Mouse (Mus musculus): ENCODE results near the gene Slco2a1. TPM values are rescaled to one million over a fixed set of nuclear protein-coding genes. Genes with fewer than 3 reads are reported as not detected.

Slco2a1 gene
- total and polyA plus RNA-seq, 3 experiments, result 3.6 to 4.8 (median 4.7) TPM

GRCm38 (mm10) chr9:102972393-102973050, 16.0 kb upstream of the Slco2a1 start:
- Histone ChIP-seq H3K27me3 (ENCODE audit: control insufficient read depth, insufficient read depth, low read length) (no peaks in the 10 kb centered on the region), H3K36me3 (ENCODE audit: control insufficient read depth, insufficient read depth, low read length) (no peaks in the 10 kb centered on the region), H3K79me2 (replicated peaks; ENCODE audit: control insufficient read depth, insufficient read depth, low read length) (no peaks in the 10 kb centered on the region), H3K4me3 (no peak overlapping the region), H3K4me1 (ENCODE audit: control insufficient read depth, insufficient read depth, low read length) (peaks cover 1% of the 10 kb centered on the region; the same call in 1 of the 2 replicates), H3K27ac (no peak overlapping the region), H3K9ac (ENCODE audit: low read depth, low read length) (no peak overlapping the region)
- 70% methylated on average over 2 of the region's 2 CpGs for WGBS
- DNase-seq, result peak in 1 of 2 experiments; percentile 19
- intact Hi-C loops (cut with DNase I), result no loop called here
- TF ChIP-seq CTCF (IDR thresholded peaks at IDR 0.05) (no peak), POLR2A (IDR thresholded peaks at IDR 0.05; ENCODE audit: insufficient read depth, low read depth, low read length) (no peak), EP300 (IDR thresholded peaks at IDR 0.05; ENCODE audit: insufficient read depth, low read depth, low read length) (no peak)

- Histone ChIP-seq H3K79me2 (replicated peaks; ENCODE audit: control insufficient read depth, insufficient read depth, low read length) (no peaks in the 10 kb centered on the region), H3K36me3 (ENCODE audit: control insufficient read depth, insufficient read depth, low read length) (no peaks in the 10 kb centered on the region), H3K9ac (ENCODE audit: low read depth, low read length) (no peak overlapping the region), H3K4me1 (ENCODE audit: control insufficient read depth, insufficient read depth, low read length) (peaks cover 2% of the 10 kb centered on the region), H3K27ac (no peak overlapping the region), H3K27me3 (ENCODE audit: control insufficient read depth, insufficient read depth, low read length) (no peaks in the 10 kb centered on the region), H3K4me3 (no peak overlapping the region)
- WGBS, result 94% methylated on average over 2 of the region's 2 CpGs
- intact Hi-C loops (cut with DNase I), result no loop called here
- no peak for TF ChIP-seq POLR2A (IDR thresholded peaks at IDR 0.05; ENCODE audit: insufficient read depth, low read depth, low read length)
- no peak for TF ChIP-seq EP300 (IDR thresholded peaks at IDR 0.05; ENCODE audit: insufficient read depth, low read depth, low read length)
- TF ChIP-seq CTCF (IDR thresholded peaks at IDR 0.05), result no peak
- DNase-seq, result no peak
Measured at GRCm38 (mm10) chr9:102975887-102976286, 12.6 kb upstream of the Slco2a1 start.

GRCm38 (mm10) chr9:102977090-102977489, 11.4 kb upstream of the Slco2a1 start:
- Histone ChIP-seq H3K4me3 (no peak overlapping the region), H3K4me1 (ENCODE audit: control insufficient read depth, insufficient read depth, low read length) (peaks cover 1% of the 10 kb centered on the region), H3K36me3 (ENCODE audit: control insufficient read depth, insufficient read depth, low read length) (no peaks in the 10 kb centered on the region), H3K9ac (ENCODE audit: low read depth, low read length) (no peak overlapping the region), H3K79me2 (replicated peaks; ENCODE audit: control insufficient read depth, insufficient read depth, low read length) (no peaks in the 10 kb centered on the region), H3K27ac (no peak overlapping the region), H3K27me3 (ENCODE audit: control insufficient read depth, insufficient read depth, low read length) (no peaks in the 10 kb centered on the region)
- TF ChIP-seq POLR2A (IDR thresholded peaks at IDR 0.05; ENCODE audit: insufficient read depth, low read depth, low read length), result no peak
- no peak for TF ChIP-seq EP300 (IDR thresholded peaks at IDR 0.05; ENCODE audit: insufficient read depth, low read depth, low read length)
- TF ChIP-seq CTCF (IDR thresholded peaks at IDR 0.05), result no peak
- WGBS, result 78% methylated on average over 1 of the region's 1 CpGs
- intact Hi-C loops (cut with DNase I), result no loop called here
- no peak for DNase-seq

- peaks cover 1% of the 10 kb centered on the region for H3K4me1 ChIP-seq (ENCODE audit: control insufficient read depth, insufficient read depth, low read length)
- H3K36me3 ChIP-seq (ENCODE audit: control insufficient read depth, insufficient read depth, low read length), result no peaks in the 10 kb centered on the region
- intact Hi-C loops (cut with DNase I), result no loop called here
Measured at GRCm38 (mm10) chr9:102977791-102978492, 10.6 kb upstream of the Slco2a1 start.

GRCm38 (mm10) chr9:102979011-102979700, 9.4 kb upstream of the Slco2a1 start:
- Histone ChIP-seq H3K4me1 (ENCODE audit: control insufficient read depth, insufficient read depth, low read length) (peaks cover 1% of the 10 kb centered on the region), H3K9ac (ENCODE audit: low read depth, low read length) (no peak overlapping the region), H3K79me2 (replicated peaks; ENCODE audit: control insufficient read depth, insufficient read depth, low read length) (no peaks in the 10 kb centered on the region), H3K36me3 (ENCODE audit: control insufficient read depth, insufficient read depth, low read length) (no peaks in the 10 kb centered on the region), H3K4me3 (no peak overlapping the region), H3K27me3 (ENCODE audit: control insufficient read depth, insufficient read depth, low read length) (no peaks in the 10 kb centered on the region), H3K27ac (no peak overlapping the region)
- TF ChIP-seq EP300 (IDR thresholded peaks at IDR 0.05; ENCODE audit: insufficient read depth, low read depth, low read length), result 0 out of 2 replicates have a peak, but pooled peaks have one; percentile 42
- TF ChIP-seq POLR2A (IDR thresholded peaks at IDR 0.05; ENCODE audit: insufficient read depth, low read depth, low read length), result no peak
- no peak for TF ChIP-seq CTCF (IDR thresholded peaks at IDR 0.05)
- 90% methylated on average over 3 of the region's 3 CpGs for WGBS
- DNase-seq, result peak in 1 of 2 experiments; percentile 26
- intact Hi-C loops (cut with DNase I), result no loop called here

More at GRCm38 (mm10) chr9:102977791-102978492, 10.6 kb upstream of the Slco2a1 start:
- Histone ChIP-seq H3K79me2 (replicated peaks; ENCODE audit: control insufficient read depth, insufficient read depth, low read length) (no peaks in the 10 kb centered on the region), H3K27ac (peak overlapping the region; percentile 13; the same call in 1 of the 2 replicates), H3K4me3 (no peak overlapping the region), H3K27me3 (ENCODE audit: control insufficient read depth, insufficient read depth, low read length) (no peaks in the 10 kb centered on the region), H3K9ac (ENCODE audit: low read depth, low read length) (no peak overlapping the region)
- no peak for TF ChIP-seq POLR2A (IDR thresholded peaks at IDR 0.05; ENCODE audit: insufficient read depth, low read depth, low read length)
- DNase-seq, result peak; percentile 65 to 75
- WGBS, result 38% methylated on average over 9 of the region's 9 CpGs

Measured in heart, adult 2 months (tissue).